Mouse (Mus musculus) embryonic facial prominence, embryonic 11.5 days (tissue): Measurements from ENCODE around the gene Rfng. TPM values are rescaled to one million over a fixed set of nuclear protein-coding genes. Genes with fewer than 3 reads are reported as not detected.
"Not testable (repeated sequence)": the region's sequence is repeated elsewhere in the genome, so short reads cannot be mapped to it uniquely, and the experiment has no call there.

Source experiments
- ATAC-seq: fragments of 200-750 bp; cut with Nextera tagmentation; replicated peaks from 2 replicates; pipeline ENCODE4 v1.8.0; 2017; ENCODE audit warnings: low read depth; ENCODE audit not compliant: insufficient number of reproducible peaks, low FRiP score, low TSS enrichment
- DNase-seq: peaks from one replicate; pipeline ENCODE4 v3.0.0-alpha.2; 2015; ENCODE audit warnings: low spot score
- H3K27ac ChIP-seq: fragments of 300-500 bp; sonication (generic); replicated peaks from 2 replicates; pipeline ENCODE4 v1.5.1; 2014; ENCODE audit warnings: mild to moderate bottlenecking, low read depth, low read length, control low read depth
- H3K27me3 ChIP-seq: fragments of 300-500 bp; sonication (generic); 2 replicates; pipeline ENCODE4 v1.6.1; 2014; ENCODE audit warnings: mild to moderate bottlenecking, low read length, moderate library complexity, mixed read lengths; ENCODE audit not compliant: control insufficient read depth, insufficient read depth
- H3K36me3 ChIP-seq: fragments of 300-500 bp; sonication (generic); replicated peaks from 2 replicates; pipeline ENCODE4 v1.6.1; 2014; ENCODE audit warnings: low read depth, mild to moderate bottlenecking, low read length, moderate library complexity, mixed read lengths; ENCODE audit not compliant: control insufficient read depth, insufficient read depth
- H3K4me1 ChIP-seq: fragments of 300-500 bp; sonication (generic); 2 replicates; pipeline ENCODE4 v1.6.1; 2014; ENCODE audit warnings: low read length, mixed read lengths; ENCODE audit not compliant: control insufficient read depth, insufficient read depth
- H3K4me2 ChIP-seq: fragments of 300-500 bp; sonication (generic); 2 replicates; pipeline ENCODE4 v1.6.1; 2014; ENCODE audit warnings: low read depth, mild to moderate bottlenecking, control low read depth, low read length, moderate library complexity
- H3K4me3 ChIP-seq: fragments of 300-500 bp; sonication (generic); 2 replicates; pipeline ENCODE4 v1.5.1; 2014; ENCODE audit warnings: low read depth, low read length, control low read depth
- H3K9ac ChIP-seq: fragments of 300-500 bp; sonication (generic); replicated peaks from 2 replicates; pipeline ENCODE4 v1.6.1; 2014; ENCODE audit warnings: mild to moderate bottlenecking, control low read depth, low read length
- H3K9me3 ChIP-seq: fragments of 300-500 bp; sonication (generic); replicated peaks from 2 replicates; pipeline ENCODE4 v1.6.1; 2016; ENCODE audit warnings: mild to moderate bottlenecking, low read length, inconsistent platforms, mixed read lengths; ENCODE audit not compliant: control insufficient read depth
- WGBS: fragments of 180-500 bp; shearing (Covaris S2); extraction: QIAGEN DNeasy Blood & Tissue Kit; methylation state at CpG from one replicate; pipeline ENCODE4 v1.1.7; 2014; 5-methylcytosine and 5-hydroxymethylcytosine counted together
- polyA plus RNA-seq: library from polyadenylated mRNA; unstranded; fragments of >200 nt; fragmentation: Nextera tagmentation; extraction: Ambion mirVana; gene quantifications from 2 replicates; pipeline ENCODE4 v1.2.1, GENCODE M21; 2014

The Rfng gene
- polyA plus RNA-seq, 1 experiment from 2014 or later, result 16.2 TPM

DNA sequence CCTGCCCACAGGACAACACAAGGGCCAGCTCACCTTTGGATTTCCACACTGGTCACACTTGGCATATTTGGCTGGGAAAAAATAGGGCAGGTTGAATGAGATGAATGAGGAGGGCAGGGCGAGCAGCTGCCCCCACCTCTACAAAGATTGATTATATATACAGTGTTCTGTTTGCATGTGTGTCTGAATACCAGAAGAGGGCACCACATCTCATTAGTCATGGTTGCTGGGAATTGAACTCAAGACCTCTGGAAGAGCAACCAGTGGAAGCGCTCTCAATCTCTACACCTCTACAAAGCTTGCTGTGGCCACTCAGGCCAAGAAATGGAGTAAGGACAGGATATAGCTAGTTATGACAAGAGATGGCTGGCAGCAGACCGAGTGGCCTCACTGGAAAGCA, 5.8 kb upstream of the Rfng start:
- H3K4me3 ChIP-seq, result no peak overlapping the region
- DNase-seq, result no peak
- no peak overlapping the region for H3K9ac ChIP-seq
- no peak overlapping the region for H3K27ac ChIP-seq
- no peaks in the 10 kb centered on the region for H3K27me3 ChIP-seq
- no peak overlapping the region for H3K4me2 ChIP-seq
- H3K36me3 ChIP-seq, result peaks cover 20% of the 10 kb centered on the region
- ATAC-seq, result no peak
- peaks cover 6% of the 10 kb centered on the region; the same call in 1 of the 2 replicates for H3K4me1 ChIP-seq
- H3K9me3 ChIP-seq, result no peaks in the 10 kb centered on the region
- WGBS, result 83% methylated on average over 3 of the region's 3 CpGs

DNA sequence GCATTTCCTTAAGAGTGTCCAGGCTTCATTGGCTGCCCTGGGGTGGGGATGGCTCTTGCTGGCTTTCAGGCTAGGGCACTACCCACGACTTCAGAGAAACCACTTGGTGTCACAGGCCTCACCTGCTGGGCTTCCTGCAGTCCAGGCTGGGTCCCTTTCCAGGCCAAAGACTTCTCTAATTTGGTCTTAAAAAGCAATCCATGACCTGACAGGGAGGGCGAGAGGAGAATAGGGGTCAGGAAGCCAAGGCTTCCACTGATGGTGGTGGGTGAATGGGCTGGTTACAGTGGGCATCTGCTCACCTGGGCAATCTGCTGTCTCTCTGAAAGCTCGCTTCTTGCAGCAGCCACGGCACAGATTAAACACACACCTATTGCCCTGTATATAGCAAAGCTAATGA, 5.3 kb upstream of the Rfng start:
- ATAC-seq, result no peak
- H3K36me3 ChIP-seq, result peaks cover 20% of the 10 kb centered on the region

DNA sequence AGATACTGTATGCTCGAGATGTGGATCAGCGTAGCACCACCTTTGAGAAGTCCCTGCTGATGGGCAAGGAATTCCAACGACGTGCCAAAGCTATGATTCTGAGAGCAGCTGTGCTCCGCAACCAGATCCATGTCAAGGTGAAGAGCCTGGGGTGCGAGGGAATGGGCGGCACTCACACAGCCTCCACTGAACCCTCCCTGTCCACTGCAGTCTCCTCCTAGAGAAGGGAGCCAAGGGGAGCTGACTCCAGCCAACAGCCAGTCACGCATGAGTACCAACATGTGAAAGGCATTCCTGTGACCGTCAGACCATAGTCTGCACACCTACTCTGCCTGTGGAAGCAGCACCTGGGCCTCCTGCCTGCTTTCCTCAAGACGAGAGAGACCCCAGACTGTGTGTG, 4.5 kb upstream of the Rfng start:
- not testable (repeated sequence) for H3K9me3 ChIP-seq, H3K27ac ChIP-seq, H3K4me1 ChIP-seq, H3K9ac ChIP-seq, H3K27me3 ChIP-seq, H3K4me2 ChIP-seq, ATAC-seq, H3K4me3 ChIP-seq, DNase-seq
- 89% methylated on average over 9 of the region's 10 CpGs for WGBS
- H3K36me3 ChIP-seq, result peaks cover 20% of the 10 kb centered on the region

More for the DNA sequence above, 5.3 kb upstream of the Rfng start:
- H3K4me2 ChIP-seq, result no peak overlapping the region
- H3K9ac ChIP-seq, result no peak overlapping the region
- H3K4me1 ChIP-seq, result peaks cover 6% of the 10 kb centered on the region; the same call in 1 of the 2 replicates
- no peaks in the 10 kb centered on the region for H3K9me3 ChIP-seq
- 81% methylated on average over 4 of the region's 4 CpGs for WGBS
- no peaks in the 10 kb centered on the region for H3K27me3 ChIP-seq
- H3K4me3 ChIP-seq, result no peak overlapping the region
- no peak overlapping the region for H3K27ac ChIP-seq
- no peak for DNase-seq

DNA sequence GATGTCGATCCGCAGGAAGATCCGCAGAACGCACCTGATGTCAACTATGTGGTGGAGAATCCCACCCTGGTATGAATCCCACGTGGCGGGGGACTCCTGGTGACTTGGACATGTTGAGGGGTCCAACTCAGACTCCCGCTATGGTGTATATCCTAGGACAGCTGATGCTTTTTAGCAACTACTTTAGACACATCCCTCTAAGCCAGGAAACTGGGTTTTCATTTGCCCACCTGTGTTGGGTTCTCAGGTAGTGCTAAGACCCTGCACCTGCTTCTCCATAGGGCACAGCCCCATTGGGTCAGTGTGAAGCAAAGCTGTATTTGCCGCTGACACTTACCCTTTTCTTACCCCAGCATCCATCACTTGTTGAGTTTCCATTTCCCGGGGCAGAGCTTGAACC, 1.1 kb upstream of the Rfng start:
- H3K4me3 ChIP-seq, result peak overlapping the region; percentile 97
- DNase-seq (no peak), ATAC-seq (no peak)
- peaks cover 13% of the 10 kb centered on the region for H3K36me3 ChIP-seq
- no peaks in the 10 kb centered on the region for H3K27me3 ChIP-seq
- no peaks in the 10 kb centered on the region for H3K9me3 ChIP-seq
- H3K4me1 ChIP-seq, result peaks cover 9% of the 10 kb centered on the region
- 36% methylated on average over 9 of the region's 9 CpGs for WGBS
- peak overlapping the region; percentile 91 for H3K9ac ChIP-seq
- H3K27ac ChIP-seq, result peak overlapping the region; percentile 62; the same call in 1 of the 2 replicates
- peak overlapping the region; percentile 93 for H3K4me2 ChIP-seq

DNA sequence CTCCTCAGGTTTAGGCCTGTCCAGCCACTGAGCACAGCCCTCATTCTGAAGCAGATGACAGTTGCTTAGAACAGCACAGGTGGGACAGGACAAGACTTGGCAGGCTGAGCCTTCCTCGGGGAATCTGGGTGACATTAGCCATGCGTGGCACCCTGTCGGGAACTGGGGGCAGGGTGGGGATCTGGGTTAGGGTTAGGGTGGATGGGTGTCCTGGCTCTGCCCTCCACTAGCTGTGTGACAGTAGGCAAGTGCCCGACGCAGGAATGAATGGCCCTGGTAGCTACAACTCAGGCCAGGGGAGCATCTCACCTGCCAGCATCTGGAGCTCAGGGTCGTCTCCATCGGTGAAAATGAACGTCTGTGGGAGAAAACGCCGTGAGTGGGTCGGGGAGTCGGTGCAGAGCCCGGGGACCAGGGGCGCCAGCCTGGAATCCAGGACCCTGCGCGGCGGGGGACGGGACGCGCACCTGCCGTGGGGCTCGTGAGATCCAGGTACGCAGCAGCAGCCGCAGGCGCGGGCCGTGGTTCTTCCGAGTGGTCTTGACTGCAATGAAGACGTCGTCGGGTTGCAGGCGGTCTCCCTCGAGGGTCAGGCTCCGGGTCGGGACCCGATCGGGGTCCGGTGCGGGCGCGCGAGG, 462 bp downstream of the Rfng start:
- WGBS, result 2% methylated on average over 42 of the region's 42 CpGs
- H3K27me3 ChIP-seq, result no peaks in the 10 kb centered on the region
- peak overlapping the region; percentile 91 for H3K9ac ChIP-seq
- H3K4me1 ChIP-seq, result peaks cover 9% of the 10 kb centered on the region
- peak overlapping the region; percentile 62; the same call in 1 of the 2 replicates for H3K27ac ChIP-seq
- peak overlapping the region; percentile 68 for H3K4me2 ChIP-seq
- H3K9me3 ChIP-seq, result no peaks in the 10 kb centered on the region
- H3K4me3 ChIP-seq, result peak overlapping the region; percentile 97
- no peak for DNase-seq
- ATAC-seq, result no peak; the same call in 1 of the 2 replicates
- peaks cover 2% of the 10 kb centered on the region; the same call in 1 of the 2 replicates for H3K36me3 ChIP-seq

DNA sequence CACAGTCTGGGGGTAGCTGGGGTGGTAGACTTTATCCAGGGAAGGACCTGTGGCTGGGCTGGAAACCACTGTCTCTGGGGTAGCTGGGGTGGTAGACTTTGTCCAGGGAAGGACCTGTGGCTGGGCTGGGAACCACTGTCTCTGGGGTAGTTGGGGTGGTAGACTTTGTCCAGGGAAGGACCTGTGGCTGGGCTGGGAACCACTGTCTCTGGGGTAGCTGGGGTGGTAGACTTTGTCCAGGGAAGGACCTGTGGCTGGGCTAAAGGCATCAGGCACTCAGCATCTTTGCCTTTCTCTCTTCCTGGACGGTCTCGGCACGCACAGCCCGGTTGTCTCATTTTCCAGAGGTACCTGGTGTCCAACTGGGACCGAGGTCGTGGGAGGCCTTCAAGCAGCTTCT, 2.6 kb downstream of the Rfng start:
- not testable (repeated sequence) for H3K27ac ChIP-seq, H3K4me2 ChIP-seq, ATAC-seq, H3K4me1 ChIP-seq, H3K9ac ChIP-seq, H3K9me3 ChIP-seq, H3K4me3 ChIP-seq, H3K27me3 ChIP-seq, DNase-seq, H3K36me3 ChIP-seq
- 92% methylated on average over 6 of the region's 6 CpGs for WGBS

DNA sequence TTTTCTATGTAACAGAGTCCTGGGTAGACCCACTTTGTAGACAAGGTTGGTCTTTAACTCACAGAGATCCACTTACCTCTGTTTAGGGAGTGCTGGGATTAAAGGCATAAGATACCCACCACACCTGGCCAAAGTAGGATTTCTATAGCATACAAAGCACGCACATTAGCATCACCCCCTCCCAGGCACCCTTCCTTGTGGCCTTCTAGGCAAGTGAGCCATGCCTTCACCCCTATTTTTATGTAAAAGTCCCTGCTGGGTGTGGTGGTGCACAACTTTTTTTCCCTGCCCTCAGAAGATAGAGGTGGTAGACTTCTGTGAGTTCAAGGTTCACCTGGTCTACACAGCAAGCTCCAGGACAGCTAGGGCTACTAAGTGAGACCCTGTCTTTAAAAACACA, 4.1 kb downstream of the Rfng start:
- H3K9me3 ChIP-seq, result no peaks in the 10 kb centered on the region
- ATAC-seq (no peak), DNase-seq (no peak)
- 93% methylated on average over 1 of the region's 1 CpGs for WGBS
- no peaks in the 10 kb centered on the region for H3K27me3 ChIP-seq
- H3K27ac ChIP-seq, result no peak overlapping the region
- H3K9ac ChIP-seq, result no peak overlapping the region
- H3K4me1 ChIP-seq, result peaks cover 3% of the 10 kb centered on the region; the same call in 1 of the 2 replicates
- no peak overlapping the region for H3K4me3 ChIP-seq
- H3K36me3 ChIP-seq, result no peaks in the 10 kb centered on the region
- no peak overlapping the region for H3K4me2 ChIP-seq

DNA sequence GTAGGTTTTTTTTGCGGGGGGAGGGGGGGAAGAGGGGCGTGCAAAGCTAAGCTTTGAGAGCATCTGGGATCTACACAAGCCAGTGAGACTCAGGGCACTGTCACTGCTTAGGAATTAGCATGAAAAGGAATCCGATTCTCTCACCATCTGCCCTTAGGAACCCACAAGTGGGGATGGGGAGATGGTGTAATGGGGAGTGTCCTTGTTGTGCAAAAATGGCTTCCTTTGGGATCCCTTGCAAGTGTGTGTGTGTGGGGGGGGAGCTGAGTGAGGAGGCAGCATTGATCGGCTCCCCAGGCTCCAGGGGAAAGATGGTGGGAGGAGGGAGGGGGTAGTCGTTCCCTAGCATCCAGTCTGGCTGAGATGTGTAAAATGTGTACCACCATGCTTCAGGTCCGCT, 6.9 kb downstream of the Rfng start:
- no peak overlapping the region for H3K27ac ChIP-seq
- WGBS, result 33% methylated on average over 6 of the region's 6 CpGs
- H3K9me3 ChIP-seq, result no peaks in the 10 kb centered on the region
- ATAC-seq (no peak), DNase-seq (no peak)
- H3K36me3 ChIP-seq, result no peaks in the 10 kb centered on the region
- no peaks in the 10 kb centered on the region for H3K27me3 ChIP-seq
- H3K4me1 ChIP-seq, result no peaks in the 10 kb centered on the region
- no peak overlapping the region for H3K9ac ChIP-seq
- H3K4me3 ChIP-seq, result no peak overlapping the region
- H3K4me2 ChIP-seq, result no peak overlapping the region
